Mouse (Mus musculus): ENCODE measurements around the gene Plekhg4. TPM values are rescaled to one million over a fixed set of nuclear protein-coding genes. Genes with fewer than 3 reads are reported as not detected.

Gene Plekhg4
- total and polyA plus RNA-seq, 2 experiments from 2014 or later, result 0.08 TPM; not detected in 1

DNA sequence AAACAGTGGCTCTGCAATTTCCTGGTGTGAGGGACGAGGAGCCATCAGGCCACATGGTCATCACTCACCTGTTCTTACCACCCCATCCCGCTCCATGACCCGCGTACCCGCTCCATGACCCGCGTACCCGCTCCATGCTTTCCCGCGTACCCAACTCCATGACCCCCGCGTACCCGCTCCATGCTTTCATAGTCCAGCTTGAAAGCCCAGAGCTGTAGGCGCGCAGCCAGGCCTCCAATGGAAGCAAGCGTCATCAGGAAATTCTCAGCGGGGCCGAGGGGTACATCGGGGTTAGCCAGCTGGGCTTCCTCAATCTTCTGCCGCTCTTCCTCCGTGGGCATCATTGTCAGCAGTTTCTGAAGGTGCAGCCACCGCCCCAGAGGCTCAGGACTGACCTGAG, 41.6 kb upstream of the Plekhg4 start:
- no peak for TF ChIP-seq CTCF (IDR thresholded peaks at IDR 0.05; ENCODE audit: low read depth)
- no peak for TF ChIP-seq EP300 (IDR thresholded peaks at IDR 0.05; ENCODE audit: low read depth)
- Histone ChIP-seq H3K4me1 (ENCODE audit: control insufficient read depth, insufficient read depth) (peaks cover 7% of the 10 kb centered on the region; the same call in 1 of the 2 replicates), H3K4me2 (ENCODE audit: low read depth, low read length) (no peak overlapping the region), H3K9ac (replicated peaks; ENCODE audit: low read depth, low read length) (no peak overlapping the region), H3K36me3 (replicated peaks; ENCODE audit: control insufficient read depth, insufficient read depth, low read length) (peaks cover 84% of the 10 kb centered on the region), H3K27ac (ENCODE audit: low read depth) (no peak overlapping the region), H3K27me3 (ENCODE audit: control insufficient read depth, insufficient read depth, low read length) (no peaks in the 10 kb centered on the region), H3K4me3 (ENCODE audit: low read depth, low read length) (no peak overlapping the region), H3K9me3 (replicated peaks; ENCODE audit: control insufficient read depth, low read length) (no peaks in the 10 kb centered on the region)
- DNase-seq (ENCODE audit: low spot score), result no peak
- ATAC-seq (ENCODE audit: insufficient read depth, low read depth), result no peak
- 91% methylated on average over 22 of the region's 22 CpGs for WGBS

DNA sequence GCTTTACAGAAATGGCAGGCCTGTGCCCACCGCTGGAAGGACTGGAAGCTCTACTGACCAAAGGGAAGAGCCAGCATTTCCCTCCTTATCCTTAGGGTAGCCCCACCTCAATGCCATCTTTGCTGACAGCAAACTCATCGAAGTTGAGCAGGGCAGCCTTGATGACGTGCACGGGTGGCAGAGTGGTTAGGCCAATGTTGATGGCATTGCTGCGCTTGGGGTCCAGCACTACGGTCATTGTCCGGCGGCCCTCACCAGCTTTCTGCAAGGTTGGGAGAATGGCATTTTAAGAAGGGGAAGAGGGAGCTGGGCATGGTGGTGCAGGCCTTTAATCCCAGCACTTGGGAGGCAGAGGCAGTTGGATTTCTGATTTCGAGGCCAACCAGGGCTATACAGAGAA, 41.1 kb upstream of the Plekhg4 start:
- 94% methylated on average over 9 of the region's 9 CpGs for WGBS
- Histone ChIP-seq H3K9me3 (replicated peaks; ENCODE audit: control insufficient read depth, low read length) (no peaks in the 10 kb centered on the region), H3K27me3 (ENCODE audit: control insufficient read depth, insufficient read depth, low read length) (no peaks in the 10 kb centered on the region), H3K4me3 (ENCODE audit: low read depth, low read length) (no peak overlapping the region), H3K27ac (ENCODE audit: low read depth) (no peak overlapping the region), H3K9ac (replicated peaks; ENCODE audit: low read depth, low read length) (no peak overlapping the region), H3K4me1 (ENCODE audit: control insufficient read depth, insufficient read depth) (peaks cover 6% of the 10 kb centered on the region; the same call in 1 of the 2 replicates), H3K4me2 (ENCODE audit: low read depth, low read length) (no peak overlapping the region), H3K36me3 (replicated peaks; ENCODE audit: control insufficient read depth, insufficient read depth, low read length) (peaks cover 88% of the 10 kb centered on the region)
- TF ChIP-seq EP300 (IDR thresholded peaks at IDR 0.05; ENCODE audit: low read depth) (no peak), CTCF (IDR thresholded peaks at IDR 0.05; ENCODE audit: low read depth) (no peak)
- DNase-seq (ENCODE audit: low spot score) (no peak), ATAC-seq (ENCODE audit: insufficient read depth, low read depth) (no peak)

DNA sequence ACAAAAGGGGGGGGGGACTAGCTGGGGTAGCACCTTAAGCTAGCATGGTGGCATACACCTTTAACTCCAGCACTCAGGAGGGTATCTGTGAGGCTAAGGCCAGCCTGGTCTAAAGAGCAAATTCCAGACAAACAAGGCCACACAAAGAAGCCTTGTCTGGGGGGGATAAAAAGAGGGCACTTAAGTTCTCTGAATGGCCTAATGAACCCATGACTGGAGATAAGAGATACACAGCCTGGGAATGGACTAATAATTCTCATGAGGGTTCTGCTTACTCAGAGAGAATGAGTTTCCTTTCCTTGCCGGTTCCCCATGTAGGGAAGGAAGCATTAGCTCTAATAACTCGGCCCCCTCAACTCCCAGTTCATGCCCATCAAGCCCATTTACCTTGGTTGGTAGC, 40.6 kb upstream of the Plekhg4 start:
- no peak for ATAC-seq (ENCODE audit: insufficient read depth, low read depth)
- H3K36me3 ChIP-seq (replicated peaks; ENCODE audit: control insufficient read depth, insufficient read depth, low read length), result peaks cover 94% of the 10 kb centered on the region

DNA sequence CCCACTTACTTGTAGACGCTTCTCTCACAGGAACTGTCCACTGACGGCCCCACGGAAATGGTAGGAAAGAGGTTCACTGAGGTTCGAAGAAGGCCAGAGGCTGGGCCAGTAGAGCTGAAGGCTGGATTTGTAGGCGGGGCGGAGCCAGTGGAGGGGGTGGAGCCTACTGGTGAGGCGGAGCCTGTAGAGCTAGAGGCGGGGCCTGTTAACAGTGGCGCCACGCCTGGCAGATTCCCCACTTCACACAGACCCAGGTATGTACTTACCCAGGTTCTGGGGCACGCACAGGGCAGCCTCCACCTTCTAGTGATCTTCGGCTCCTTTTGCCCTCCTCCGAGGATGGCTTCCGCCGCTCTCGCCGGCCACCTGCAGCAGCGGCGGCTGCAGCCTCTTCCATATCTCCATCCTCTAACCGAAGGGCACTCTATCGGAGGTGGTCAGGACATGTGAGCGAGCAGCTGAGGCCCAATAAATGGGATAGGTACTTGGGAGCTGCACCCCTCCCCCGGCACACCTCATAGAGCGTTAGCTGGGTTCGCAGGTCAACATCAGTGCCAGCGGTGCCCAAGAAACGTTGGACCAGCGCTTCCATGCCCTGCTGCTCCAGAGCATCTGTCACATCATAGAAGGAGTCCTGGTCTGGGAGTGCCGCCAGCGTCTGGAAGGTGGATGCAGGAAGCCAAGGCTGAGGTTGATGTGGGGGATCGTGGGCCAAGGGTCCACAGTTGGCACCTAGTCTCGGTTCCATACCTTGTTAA, 36.5 kb upstream of the Plekhg4 start:
- ATAC-seq (ENCODE audit: insufficient read depth, low read depth) (no peak), DNase-seq (ENCODE audit: low spot score) (no peak)
- no peaks in the 10 kb centered on the region for H3K27me3 ChIP-seq (ENCODE audit: control insufficient read depth, insufficient read depth, low read length)
- no peak overlapping the region for H3K4me3 ChIP-seq (ENCODE audit: low read depth, low read length)
- peaks cover 71% of the 10 kb centered on the region for H3K36me3 ChIP-seq (replicated peaks; ENCODE audit: control insufficient read depth, insufficient read depth, low read length)
- H3K4me1 ChIP-seq (ENCODE audit: control insufficient read depth, insufficient read depth), result peaks cover 29% of the 10 kb centered on the region
- WGBS, result 79% methylated on average over 32 of the region's 32 CpGs
- TF ChIP-seq EP300 (IDR thresholded peaks at IDR 0.05; ENCODE audit: low read depth) (no peak), CTCF (IDR thresholded peaks at IDR 0.05; ENCODE audit: low read depth) (no peak)
- no peaks in the 10 kb centered on the region for H3K9me3 ChIP-seq (replicated peaks; ENCODE audit: control insufficient read depth, low read length)
- H3K9ac ChIP-seq (replicated peaks; ENCODE audit: low read depth, low read length), result no peak overlapping the region
- no peak overlapping the region for H3K4me2 ChIP-seq (ENCODE audit: low read depth, low read length)
- H3K27ac ChIP-seq (ENCODE audit: low read depth), result no peak overlapping the region

More for the DNA sequence above, 40.6 kb upstream of the Plekhg4 start:
- Histone ChIP-seq H3K4me3 (ENCODE audit: low read depth, low read length) (no peak overlapping the region), H3K27ac (ENCODE audit: low read depth) (no peak overlapping the region), H3K9me3 (replicated peaks; ENCODE audit: control insufficient read depth, low read length) (no peaks in the 10 kb centered on the region), H3K4me2 (ENCODE audit: low read depth, low read length) (no peak overlapping the region), H3K4me1 (ENCODE audit: control insufficient read depth, insufficient read depth) (no peaks in the 10 kb centered on the region), H3K27me3 (ENCODE audit: control insufficient read depth, insufficient read depth, low read length) (no peaks in the 10 kb centered on the region), H3K9ac (replicated peaks; ENCODE audit: low read depth, low read length) (no peak overlapping the region)
- WGBS, result 46% methylated on average over 2 of the region's 2 CpGs
- DNase-seq (ENCODE audit: low spot score), result no peak
- TF ChIP-seq EP300 (IDR thresholded peaks at IDR 0.05; ENCODE audit: low read depth) (no peak), CTCF (IDR thresholded peaks at IDR 0.05; ENCODE audit: low read depth) (no peak)

DNA sequence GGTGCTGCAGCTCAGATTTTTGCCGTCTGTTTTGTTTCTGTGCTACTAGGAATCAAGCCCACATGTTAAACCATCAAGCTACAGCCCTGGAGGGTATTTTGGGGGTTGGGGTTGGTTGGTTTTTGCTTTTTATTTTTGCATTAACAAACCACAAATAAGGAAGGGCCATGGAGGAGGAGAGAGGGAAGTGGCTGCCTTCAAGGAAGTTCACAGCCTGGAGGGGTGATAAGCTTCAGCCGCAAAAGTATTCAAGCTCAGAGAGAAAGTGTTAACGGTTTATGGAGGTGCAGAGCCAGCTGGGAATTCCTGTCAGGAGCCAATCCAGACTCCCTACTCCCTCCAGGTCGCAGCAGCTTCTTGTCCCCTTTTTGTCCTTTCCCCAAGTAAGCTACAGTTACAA, 34.1 kb upstream of the Plekhg4 start:
- Histone ChIP-seq H3K4me1 (ENCODE audit: control insufficient read depth, insufficient read depth) (peaks cover 30% of the 10 kb centered on the region), H3K27ac (ENCODE audit: low read depth) (peak overlapping the region; percentile 30; the same call in 1 of the 2 replicates), H3K9ac (replicated peaks; ENCODE audit: low read depth, low read length) (0 out of 2 replicates have a peak overlapping the region, but pooled peaks have one; percentile 9), H3K36me3 (replicated peaks; ENCODE audit: control insufficient read depth, insufficient read depth, low read length) (peaks cover 48% of the 10 kb centered on the region), H3K4me2 (ENCODE audit: low read depth, low read length) (no peak overlapping the region), H3K27me3 (ENCODE audit: control insufficient read depth, insufficient read depth, low read length) (no peaks in the 10 kb centered on the region), H3K4me3 (ENCODE audit: low read depth, low read length) (no peak overlapping the region), H3K9me3 (replicated peaks; ENCODE audit: control insufficient read depth, low read length) (no peaks in the 10 kb centered on the region)
- 19% methylated on average over 4 of the region's 4 CpGs for WGBS
- TF ChIP-seq CTCF (IDR thresholded peaks at IDR 0.05; ENCODE audit: low read depth), result no peak
- TF ChIP-seq EP300 (IDR thresholded peaks at IDR 0.05; ENCODE audit: low read depth), result no peak
- ATAC-seq (ENCODE audit: insufficient read depth, low read depth) (no peak), DNase-seq (ENCODE audit: low spot score) (no peak)
